Mouse (Mus musculus) 3T3-L1 (cell line): ENCODE results near the gene Gm5431.
A peak's percentile ranks its signal among the peaks of the same experiment; 100 is the strongest.

Experiments used
- DNase-seq: peaks from one replicate; pipeline ENCODE4 v3.0.0-alpha.2; 2015; ENCODE audit warnings: low read depth, low spot score

Gene Gm5431

DNA sequence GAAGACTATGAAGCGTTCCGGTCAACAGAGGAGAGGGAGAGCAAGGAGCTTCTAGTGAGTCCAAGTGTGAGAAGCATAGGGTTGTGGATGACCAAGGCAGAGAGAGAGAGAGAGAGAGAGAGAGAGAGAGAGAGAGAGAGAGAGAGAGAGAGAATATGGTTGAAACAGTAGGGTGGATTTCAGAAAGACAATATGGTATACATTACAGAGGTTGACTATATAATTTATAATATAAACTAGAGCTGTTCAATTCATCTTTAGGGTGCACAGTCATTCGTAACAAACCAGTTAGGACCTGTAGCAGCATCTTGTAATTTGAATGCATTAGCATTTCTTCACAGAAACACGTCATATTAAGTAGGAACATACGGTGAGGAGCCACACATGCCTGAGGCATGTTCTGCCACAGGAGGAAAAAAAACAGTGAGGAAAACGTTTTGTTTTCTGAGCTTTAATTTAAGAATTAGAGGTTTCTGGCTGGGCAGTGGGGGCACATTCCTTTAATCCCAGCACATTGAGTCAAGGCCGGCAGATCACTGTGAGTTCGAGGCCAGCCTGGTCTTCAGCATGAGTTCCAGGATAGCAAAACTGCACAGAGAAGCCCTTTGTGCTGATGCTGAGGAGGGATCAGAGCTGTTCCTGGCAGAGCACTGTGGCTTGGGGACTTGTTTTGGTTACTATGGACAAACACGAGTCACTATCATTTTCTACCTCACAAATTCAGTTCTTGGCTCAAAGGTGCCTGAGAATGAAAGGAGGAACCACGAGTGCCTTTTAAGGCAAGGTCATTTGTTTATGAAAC, 62.9 kb downstream of the Gm5431 start:
- DNase-seq, result peak; percentile 39

- peak; percentile 59 for DNase-seq
Observed at GRCm38 (mm10) chr11:48838181-48838797, 63.7 kb downstream of the Gm5431 start.
